Mouse (Mus musculus) embryonic fibroblast, embryonic 13.5 days (primary cell): ENCODE data around the gene Naa25.

Experiments used
- CTCF ChIP-seq: IDR thresholded peaks from 2 replicates; pipeline ENCODE4 v1.5.1; 2011; ENCODE audit warnings: mild to moderate bottlenecking, control low read depth, low read length, moderate library complexity, borderline replicate concordance; ENCODE audit not compliant: insufficient read depth
- POLR2A ChIP-seq: IDR thresholded peaks from 2 replicates; pipeline ENCODE4 v1.6.1; 2011; ENCODE audit warnings: low read depth, mild to moderate bottlenecking, control low read depth, low read length, moderate library complexity

DNA sequence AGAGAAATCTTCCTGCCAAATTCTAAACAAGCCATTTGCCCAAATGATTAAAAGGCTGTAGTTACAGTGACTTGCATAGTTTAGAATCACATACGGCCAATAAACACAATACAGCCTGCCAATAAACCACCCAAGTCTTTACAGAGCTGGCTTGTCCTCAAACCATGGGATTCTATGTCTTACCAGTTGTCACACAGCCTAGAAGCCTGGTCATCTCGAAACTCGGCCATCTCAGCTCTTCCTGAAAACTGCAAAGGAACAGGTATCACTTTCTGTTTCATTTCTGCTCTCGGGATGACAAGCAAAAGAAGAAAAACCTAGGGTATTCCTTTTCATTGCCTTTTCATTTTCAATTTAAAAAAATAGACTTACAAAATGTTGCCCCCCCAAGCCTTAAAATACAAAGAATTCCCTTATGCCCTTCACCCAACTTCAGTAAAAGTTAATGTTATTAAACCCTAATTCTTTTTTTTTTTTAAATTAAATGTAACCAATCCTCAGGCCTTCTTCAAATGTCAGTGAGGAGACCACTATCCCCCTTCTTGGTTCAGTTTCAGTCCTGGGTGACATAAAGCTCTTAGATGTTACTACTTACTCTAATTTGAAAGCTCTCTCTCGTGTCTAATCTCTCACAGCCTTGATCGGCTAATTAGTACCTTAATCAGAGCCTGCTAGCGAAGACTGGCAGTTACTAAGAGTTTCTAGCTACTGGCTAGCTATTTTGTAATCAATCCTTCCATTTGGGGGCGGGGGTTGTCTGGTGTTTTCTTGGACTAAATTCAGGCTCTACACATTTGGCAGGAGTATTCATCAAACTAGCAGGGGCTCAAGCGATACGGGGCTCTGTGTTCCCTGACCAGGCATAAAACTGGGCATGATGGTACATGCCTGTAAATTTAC is 13.6 kb upstream of the Naa25 start:
- TF ChIP-seq CTCF = no peak
- TF ChIP-seq POLR2A = no peak
